Mouse (Mus musculus) hindbrain, embryonic 16.5 days (tissue): ENCODE measurements around the gene Adpgk. TPM values are rescaled to one million over a fixed set of nuclear protein-coding genes. Genes with fewer than 3 reads are reported as not detected.
A peak's percentile ranks its signal among the peaks of the same experiment; 100 is the strongest.
"Not testable (repeated sequence)": the region's sequence is repeated elsewhere in the genome, so short reads cannot be mapped to it uniquely, and the experiment has no call there.

ENCODE experiments used
- ATAC-seq: fragments of 200-750 bp; cut with Nextera tagmentation; 2 replicates; pipeline ENCODE4 v1.8.0; 2017; ENCODE audit warnings: moderate TSS enrichment, moderate library complexity
- H3K27ac ChIP-seq: fragments of 300-500 bp; sonication (generic); 2 replicates; pipeline ENCODE4 v1.5.1; 2014; ENCODE audit warnings: low read depth, mild to moderate bottlenecking, control low read depth, low read length, moderate library complexity
- H3K27me3 ChIP-seq: fragments of 300-500 bp; sonication (generic); replicated peaks from 2 replicates; pipeline ENCODE4 v1.6.1; 2014; ENCODE audit warnings: low read length; ENCODE audit not compliant: control insufficient read depth, insufficient read depth
- H3K36me3 ChIP-seq: fragments of 300-500 bp; sonication (generic); 2 replicates; pipeline ENCODE4 v1.6.1; 2014; ENCODE audit warnings: mild to moderate bottlenecking, low read length, moderate library complexity, mixed read lengths; ENCODE audit not compliant: control insufficient read depth, insufficient read depth
- H3K4me1 ChIP-seq: fragments of 300-500 bp; sonication (generic); 2 replicates; pipeline ENCODE4 v1.6.1; 2014; ENCODE audit warnings: low read depth, low read length; ENCODE audit not compliant: control insufficient read depth, insufficient read depth
- H3K4me2 ChIP-seq: fragments of 300-500 bp; sonication (generic); 2 replicates; pipeline ENCODE4 v1.6.1; 2014; ENCODE audit warnings: mild to moderate bottlenecking, low read length, control low read depth, moderate library complexity
- H3K4me3 ChIP-seq: fragments of 300-500 bp; sonication (generic); 2 replicates; pipeline ENCODE4 v1.5.1; 2014; ENCODE audit warnings: mild to moderate bottlenecking, low read length, control low read depth, moderate library complexity
- H3K9ac ChIP-seq: fragments of 300-500 bp; sonication (generic); 2 replicates; pipeline ENCODE4 v1.6.1; 2014; ENCODE audit warnings: low read depth, mild to moderate bottlenecking, control low read depth, low read length, moderate library complexity
- H3K9me3 ChIP-seq: fragments of 300-500 bp; sonication (generic); 2 replicates; pipeline ENCODE4 v1.6.1; 2014; ENCODE audit warnings: mild to moderate bottlenecking, low read length, moderate library complexity; ENCODE audit not compliant: control insufficient read depth
- whole genome bisulfite sequencing: fragments of 180-500 bp; shearing (Covaris S2); extraction: QIAGEN DNeasy Blood & Tissue Kit; methylation state at CpG from one replicate; pipeline ENCODE4 v1.1.7; 2014; 5-methylcytosine and 5-hydroxymethylcytosine counted together
- polyA plus RNA-seq: library from polyadenylated mRNA; unstranded; fragments of >200 nt; fragmentation: Nextera tagmentation; extraction: Ambion mirVana; gene quantifications from 2 replicates; pipeline ENCODE4 v1.2.1, GENCODE M21; 2015

Gene Adpgk
- polyA plus RNA-seq, 1 experiment from 2014 or later, result 22.6 TPM

DNA sequence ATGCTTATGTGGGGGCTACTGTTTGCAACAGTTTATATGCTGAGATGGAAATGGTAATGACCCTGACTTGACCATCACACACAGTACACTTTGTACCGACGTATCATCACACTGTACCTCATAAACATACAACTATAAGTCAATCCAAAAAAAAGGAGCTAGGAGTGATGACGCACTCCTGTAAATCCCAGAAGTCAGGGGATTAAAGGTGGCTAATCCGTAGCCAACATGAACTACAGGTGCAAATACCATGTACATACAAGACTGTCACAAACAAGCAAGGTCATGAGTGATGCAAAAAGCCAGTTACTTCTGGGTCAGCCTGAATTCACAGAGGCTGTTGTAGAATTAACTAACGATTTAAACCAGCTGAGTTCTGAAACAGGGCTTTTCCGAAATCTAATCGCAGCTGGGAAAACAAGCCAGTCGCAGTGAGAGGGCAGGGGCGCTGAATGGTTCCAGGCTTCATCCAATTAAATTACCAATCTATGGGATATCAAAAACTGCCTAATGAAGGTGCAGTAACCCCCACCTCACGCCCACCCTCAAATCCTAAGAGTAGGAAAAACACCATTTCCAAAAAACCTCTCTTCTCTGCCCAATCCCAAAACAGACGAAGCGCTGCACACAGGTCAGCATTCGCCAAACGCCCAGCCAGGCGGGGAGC is 61.4 kb downstream of the Adpgk start:
- no peaks in the 10 kb centered on the region for H3K9me3 ChIP-seq
- H3K4me1 ChIP-seq, result peaks cover 4% of the 10 kb centered on the region; the same call in 1 of the 2 replicates
- H3K36me3 ChIP-seq, result no peaks in the 10 kb centered on the region
- H3K4me2 ChIP-seq, result peak overlapping the region; percentile 80
- peak; percentile 9 for ATAC-seq
- peak overlapping the region; percentile 94 for H3K9ac ChIP-seq
- H3K27me3 ChIP-seq, result no peaks in the 10 kb centered on the region
- peak overlapping the region; percentile 92 for H3K27ac ChIP-seq
- H3K4me3 ChIP-seq, result peak overlapping the region; percentile 91
- WGBS, result 10% methylated on average over 15 of the region's 15 CpGs

DNA sequence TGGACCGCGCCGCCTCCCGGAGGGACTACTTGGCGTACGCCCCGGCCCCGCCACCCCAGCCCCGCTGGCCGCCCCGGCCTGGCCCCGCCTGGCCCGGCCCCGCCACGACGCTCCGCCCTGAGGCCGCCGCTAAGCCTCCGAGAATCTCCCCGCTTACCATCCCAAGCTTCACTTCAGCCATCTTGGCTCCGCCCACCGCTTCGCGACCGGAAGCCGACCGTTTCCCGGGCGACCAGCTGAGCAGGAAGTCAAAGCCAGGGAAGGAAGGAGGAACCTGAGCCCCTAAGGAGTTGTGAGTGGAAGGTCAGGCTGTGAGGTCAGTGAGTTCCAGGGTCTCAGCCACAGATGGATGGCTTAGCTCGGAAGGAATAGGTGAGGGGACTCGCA is 61.9 kb downstream of the Adpgk start, which contains the start of gene Bbs4:
TSS of gene Bbs4 (minus strand) at position 256 of the 387 bp plus-strand sequence.
- ATAC-seq, result peak; percentile 96
- 0% methylated on average over 29 of the region's 32 CpGs for WGBS

DNA sequence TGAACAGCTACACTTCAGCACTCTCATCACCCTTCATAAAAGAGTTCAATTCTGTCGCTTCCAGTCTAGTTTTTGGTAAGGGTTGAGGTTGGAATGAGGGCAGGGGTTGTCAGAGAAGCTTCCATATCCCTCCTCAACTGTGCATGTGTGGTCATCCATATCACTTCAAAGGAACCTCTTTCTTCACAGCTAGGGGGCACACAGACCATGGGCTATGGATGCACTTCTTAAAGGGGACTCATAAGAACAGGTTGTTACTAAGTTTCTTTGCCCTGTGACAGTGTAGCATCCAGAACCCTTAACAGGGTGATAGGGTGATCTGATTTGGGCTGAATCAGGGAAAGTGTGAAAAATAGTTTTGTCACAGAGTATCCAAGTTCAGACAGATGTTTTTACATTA is 66.7 kb downstream of the Adpgk start:
- H3K4me3 ChIP-seq, H3K27me3 ChIP-seq, H3K9ac ChIP-seq, H3K36me3 ChIP-seq, H3K9me3 ChIP-seq, H3K4me1 ChIP-seq, H3K27ac ChIP-seq, H3K4me2 ChIP-seq, ATAC-seq: not testable (repeated sequence)
- WGBS, result 69% methylated on average over 1 of the region's 1 CpGs

More for the DNA sequence above, 61.9 kb downstream of the Adpgk start, which contains the start of gene Bbs4:
- Histone ChIP-seq H3K4me2 (peak within 1 kb of the TSS; percentile 80), H3K36me3 (no peaks in the 10 kb centered on the region), H3K9me3 (no peaks in the 10 kb centered on the region), H3K4me3 (peak within 1 kb of the TSS; percentile 91), H3K4me1 (peaks cover 4% of the 10 kb centered on the region; the same call in 1 of the 2 replicates), H3K27ac (peak within 1 kb of the TSS; percentile 92), H3K9ac (peak within 1 kb of the TSS; percentile 94), H3K27me3 (no peaks in the 10 kb centered on the region)

- no CpG with 5 or more reads among the region's 3 CpGs for WGBS
- H3K4me1 ChIP-seq, H3K4me2 ChIP-seq, H3K36me3 ChIP-seq, H3K9ac ChIP-seq, H3K9me3 ChIP-seq, ATAC-seq, H3K27ac ChIP-seq, H3K27me3 ChIP-seq, H3K4me3 ChIP-seq: not testable (repeated sequence)
These were observed 69.1 kb downstream of the Adpgk start for GRCm38 (mm10) chr9:59360487-59360886.

DNA sequence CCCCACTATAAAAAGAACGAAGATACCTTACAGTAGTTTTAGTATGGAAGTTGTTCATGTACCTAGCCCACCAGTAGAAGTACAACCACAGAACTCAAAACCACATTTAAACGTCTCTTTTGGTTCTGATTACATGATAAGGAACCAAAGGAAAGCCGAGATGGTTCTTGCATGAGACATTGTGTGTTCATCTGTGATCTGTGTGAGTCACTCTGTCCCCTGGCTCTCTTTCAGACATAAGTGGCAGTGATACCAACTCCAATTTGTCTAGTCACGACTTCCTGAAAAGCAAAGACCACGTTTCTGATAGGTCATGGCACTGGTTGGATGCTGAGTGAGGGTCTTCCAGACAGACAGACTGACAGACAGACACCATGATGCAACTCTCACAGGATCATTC is 77.9 kb downstream of the Adpgk start:
- Histone ChIP-seq H3K27me3 (no peaks in the 10 kb centered on the region), H3K4me2 (no peak overlapping the region), H3K9me3 (peaks cover 4% of the 10 kb centered on the region; the same call in 1 of the 2 replicates), H3K4me1 (no peaks in the 10 kb centered on the region), H3K36me3 (no peaks in the 10 kb centered on the region), H3K9ac (no peak overlapping the region), H3K4me3 (no peak overlapping the region), H3K27ac (no peak overlapping the region)
- 80% methylated on average over 5 of the region's 5 CpGs for WGBS
- no peak for ATAC-seq

DNA sequence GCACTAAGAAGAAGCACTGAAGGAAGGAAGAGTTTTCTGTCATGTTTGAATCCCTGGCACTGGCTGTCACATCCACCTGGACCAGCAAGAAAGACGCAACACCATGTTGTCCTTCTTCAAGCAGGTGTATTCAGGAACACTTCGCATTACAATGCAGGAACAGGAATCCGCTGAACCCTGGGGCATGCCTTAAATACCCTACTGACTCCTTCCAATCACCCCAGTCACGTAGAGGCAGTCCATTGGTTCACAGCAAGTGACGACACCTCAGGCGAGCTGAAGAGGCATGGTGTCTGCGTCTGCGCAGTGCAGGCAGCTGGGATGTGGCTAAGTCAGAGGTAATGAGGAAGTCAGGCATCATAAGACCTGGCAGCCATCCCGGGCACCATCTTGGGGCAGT is 78.3 kb downstream of the Adpgk start:
- H3K27ac ChIP-seq, result no peak overlapping the region
- no peak overlapping the region for H3K4me3 ChIP-seq
- H3K9ac ChIP-seq, result no peak overlapping the region
- no peak overlapping the region for H3K4me2 ChIP-seq
- no peak for ATAC-seq
- H3K36me3 ChIP-seq, result no peaks in the 10 kb centered on the region
- 92% methylated on average over 9 of the region's 9 CpGs for WGBS
- H3K9me3 ChIP-seq, result peaks cover 5% of the 10 kb centered on the region; the same call in 1 of the 2 replicates
- no peaks in the 10 kb centered on the region for H3K4me1 ChIP-seq
- no peaks in the 10 kb centered on the region for H3K27me3 ChIP-seq

Other genes starting within 250 kb of the Adpgk start
- gene Bbs4, start 62.0 kb downstream of the Adpgk start, polyA plus RNA-seq, result 43.7 and 44.0 TPM in 2 replicates
- gene Arih1, start 195.1 kb downstream of the Adpgk start, polyA plus RNA-seq, result 11.0 and 15.3 TPM in 2 replicates
- 68.0 and 71.3 TPM in 2 replicates for gene Hexa, start 248.0 kb downstream of the Adpgk start, polyA plus RNA-seq
- gene Tmem202, start 248.3 kb downstream of the Adpgk start, polyA plus RNA-seq, result 1.1 and 1.3 TPM in 2 replicates